Mouse (Mus musculus) T-helper 1 cell (primary cell): ENCODE data around the gene Pik3c2b.

ENCODE experiments used
- in situ Hi-C: fragments of 300-600 bp; cut with MboI, MseI; formaldehyde crosslinking; loops from one replicate; pipeline ENCODE4 v1.15.1; 2025; ENCODE audit warnings: high pct_unique_total_duplicates

Gene Pik3c2b

DNA sequence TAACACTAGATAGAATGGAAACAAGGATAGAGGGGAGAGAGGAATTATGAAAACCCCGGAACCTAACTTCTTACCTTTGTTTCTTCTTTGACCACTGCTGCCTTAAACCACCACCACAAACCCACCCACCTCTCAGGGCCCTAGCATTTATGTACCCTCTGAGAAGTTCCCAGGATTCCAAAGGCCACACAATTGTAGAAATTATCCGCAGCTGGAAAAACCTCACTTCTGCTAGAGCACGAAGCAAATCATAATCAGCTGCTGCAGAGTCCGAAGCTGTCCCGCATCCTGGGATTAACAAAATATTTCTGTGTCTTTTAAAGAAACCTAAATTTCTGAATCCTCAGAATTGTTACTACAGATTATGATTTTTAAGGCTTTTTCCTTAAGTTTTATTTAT lies 15.0 kb upstream of the Pik3c2b start, which contains the start of gene Mdm4:
TSS of gene Mdm4 (minus strand) at position 101 of the 400 bp plus-strand sequence.
- in situ Hi-C loops: loop anchor here (10.0 kb wide), 1 partner anchor 274 kb away; the partner anchor contains the start of gene Golt1a

DNA sequence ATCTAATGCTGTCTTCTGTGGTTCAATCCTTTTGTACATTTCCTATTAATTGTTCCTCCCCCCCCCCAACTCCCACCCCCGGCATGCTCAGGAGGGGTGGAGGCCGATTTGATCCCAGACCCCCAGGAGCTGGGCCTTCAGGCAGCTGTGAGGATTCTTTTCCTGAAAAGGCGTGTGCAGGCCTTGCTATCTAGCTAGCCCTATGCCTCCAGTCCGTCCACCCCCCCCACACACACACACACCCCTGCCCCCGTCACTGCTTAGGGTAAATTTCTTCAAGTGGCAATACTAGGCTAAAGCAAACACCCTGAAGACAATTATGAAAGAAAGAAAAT lies 12.5 kb upstream of the Pik3c2b start:
- in situ Hi-C loops: loop anchor here (10.0 kb wide), 1 partner anchor 272 kb away; the partner anchor contains the start of gene Golt1a

DNA sequence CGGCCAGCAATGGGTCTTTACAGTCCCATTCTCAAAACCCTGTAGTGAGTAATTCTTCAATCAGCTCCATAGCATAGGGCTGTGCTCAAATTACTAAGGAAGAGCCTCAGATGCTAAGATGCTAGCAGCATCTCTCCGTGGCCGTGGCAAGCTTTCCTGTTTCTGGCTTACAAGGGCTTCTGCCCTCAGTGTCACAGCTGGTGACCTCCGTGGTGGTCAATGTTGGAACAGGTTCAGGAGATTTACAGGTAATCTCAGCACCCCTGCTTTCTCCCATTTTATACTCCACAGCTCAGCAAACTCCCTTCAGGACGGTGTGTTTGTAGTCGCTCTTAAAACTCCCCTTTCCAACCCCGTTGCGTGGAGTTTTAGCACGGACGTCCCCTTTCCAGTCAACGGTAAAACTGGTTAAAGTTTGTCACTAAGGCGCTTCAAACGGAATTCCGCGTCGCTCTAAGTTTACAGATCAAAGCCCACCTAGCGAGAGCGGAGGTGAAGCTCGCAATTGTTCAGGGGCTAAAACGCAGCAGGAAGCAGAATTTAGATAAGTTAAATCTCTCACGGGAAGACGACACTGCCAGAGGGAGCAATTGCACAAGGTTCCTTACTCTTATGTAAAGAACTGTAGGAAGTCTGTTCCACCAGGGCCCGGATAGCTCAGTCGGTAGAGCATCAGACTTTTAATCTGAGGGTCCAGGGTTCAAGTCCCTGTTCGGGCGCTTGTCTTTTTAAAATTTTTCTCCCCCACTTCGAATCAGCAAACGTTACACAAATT lies 12.0 kb upstream of the Pik3c2b start:
- in situ Hi-C loops: loop anchor here (10.0 kb wide), 1 partner anchor 271 kb away; the partner anchor contains the start of gene Golt1a

DNA sequence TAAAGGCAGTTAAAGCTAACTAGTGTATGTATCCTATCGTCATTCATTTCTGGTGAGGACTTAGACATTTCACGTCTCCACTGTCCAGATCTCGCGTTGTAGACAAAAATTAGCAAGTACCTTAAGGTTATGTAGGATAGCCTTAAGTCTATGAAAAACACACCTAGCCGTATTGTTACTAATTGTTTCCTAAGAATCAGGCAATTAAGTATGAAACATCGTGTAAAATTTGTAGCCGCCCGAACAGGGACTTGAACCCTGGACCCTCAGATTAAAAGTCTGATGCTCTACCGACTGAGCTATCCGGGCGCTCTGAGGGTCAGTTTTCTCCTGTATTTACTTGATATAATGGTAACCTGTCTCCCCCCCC lies 11.4 kb upstream of the Pik3c2b start:
- in situ Hi-C loops: loop anchor here (10.0 kb wide), 1 partner anchor 271 kb away; the partner anchor contains the start of gene Golt1a

DNA sequence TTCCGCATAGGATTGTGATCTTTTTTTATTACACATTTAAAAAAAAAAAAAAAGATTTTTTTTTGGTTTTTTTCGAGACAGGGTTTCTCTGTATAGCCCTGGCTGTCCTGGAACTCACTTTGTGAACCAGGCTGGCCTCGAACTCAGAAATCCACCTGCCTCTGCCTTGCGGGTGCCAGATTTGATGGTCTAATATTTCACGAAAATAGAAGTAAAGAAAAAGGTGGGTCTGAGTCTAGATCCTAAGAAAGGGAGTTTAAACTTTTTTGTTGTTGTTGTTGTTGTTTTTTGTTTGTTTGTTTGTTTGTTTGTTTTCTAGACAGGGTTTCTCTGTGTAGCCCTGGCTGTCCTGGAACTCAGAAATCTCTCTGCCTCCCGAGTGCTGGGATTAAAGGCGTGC lies 10.8 kb upstream of the Pik3c2b start:
- in situ Hi-C loops: loop anchor here (5.0 to 10.0 kb wide), 2 partner anchors 98 to 270 kb away; partner anchors contain the start of genes Golt1a and Ppp1r15b

DNA sequence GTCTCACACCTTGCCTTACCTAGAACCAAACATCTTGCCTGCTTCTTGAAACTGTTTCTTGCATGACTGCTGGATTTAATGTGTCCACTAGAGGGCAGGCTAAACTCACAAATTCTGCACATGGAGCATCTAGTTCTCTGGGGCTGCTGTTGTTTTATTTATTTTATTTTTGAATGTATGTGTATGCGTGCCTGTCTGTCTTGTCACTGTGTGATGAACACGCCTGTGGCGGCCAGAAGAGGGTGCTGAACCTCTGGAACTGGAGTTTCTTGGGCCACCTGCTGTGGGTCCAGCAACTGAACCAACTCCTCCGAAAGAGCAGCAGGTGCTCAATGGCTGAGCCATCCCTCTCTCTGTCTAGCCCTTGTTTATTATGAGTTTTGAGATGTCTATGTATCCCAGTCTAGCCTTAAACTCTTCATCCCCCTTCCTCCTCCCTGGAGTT lies 5.9 kb upstream of the Pik3c2b start:
- in situ Hi-C loops: loop anchor here (5.0 to 10.0 kb wide), 2 partner anchors 93 to 265 kb away; partner anchors contain the start of genes Golt1a and Ppp1r15b

DNA sequence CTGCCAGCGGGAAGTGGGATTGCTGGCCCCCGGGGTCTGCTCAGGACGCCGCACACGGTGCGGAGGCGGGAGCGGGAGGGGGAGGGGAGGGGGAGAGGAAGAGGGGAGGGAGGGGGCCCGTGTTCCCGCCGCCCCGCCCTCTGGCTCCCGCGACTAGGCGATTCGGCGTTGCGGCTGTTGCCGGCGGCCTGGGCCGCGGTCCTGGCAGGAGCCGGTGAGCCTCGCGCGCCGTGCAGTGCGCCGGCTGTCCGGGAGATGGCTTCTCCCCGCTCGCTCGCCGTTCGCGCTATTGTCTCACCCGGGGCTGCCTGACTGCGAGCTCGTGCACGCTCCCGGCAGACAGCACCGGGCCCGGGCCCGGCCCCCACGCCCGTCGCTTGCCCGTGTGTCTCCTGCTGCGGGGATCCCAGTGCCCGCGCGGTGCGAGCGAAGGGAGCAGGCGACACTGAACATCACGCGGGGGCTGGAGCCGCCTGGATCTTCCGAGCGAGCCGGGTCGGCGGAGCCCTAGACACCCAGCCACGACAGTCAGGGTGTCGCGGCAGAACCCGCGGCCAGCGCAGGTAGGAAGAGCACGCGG lies 484 bp downstream of the Pik3c2b start:
- in situ Hi-C loops: loop anchor here (5.0 kb wide), 1 partner anchor 41 kb away; no protein-coding TSS in a partner anchor

DNA sequence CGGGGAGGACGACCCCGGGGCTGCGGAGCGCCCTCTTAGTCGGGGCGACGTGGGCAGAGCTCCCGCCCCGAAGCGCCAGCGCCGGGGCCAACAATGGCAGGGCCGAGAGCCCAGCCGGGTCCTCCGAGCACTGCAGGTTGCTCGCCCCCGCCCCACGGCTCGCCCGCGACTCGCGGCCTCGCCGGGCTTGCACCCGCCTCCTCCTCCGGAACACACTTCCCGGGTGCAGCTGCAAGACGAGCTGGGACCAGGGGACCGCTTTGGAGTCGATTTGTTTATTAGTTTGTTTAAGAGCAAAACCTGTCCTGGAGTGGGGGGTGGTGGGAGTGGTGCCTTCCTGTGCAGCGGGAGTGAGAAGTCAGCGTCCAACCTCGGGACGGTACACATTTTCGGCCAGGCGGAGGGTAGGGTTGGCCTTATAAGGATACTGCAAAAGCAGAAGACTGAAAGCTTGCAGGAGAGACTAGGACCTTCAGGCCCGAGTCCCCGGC lies 1.0 kb downstream of the Pik3c2b start:
- in situ Hi-C loops: loop anchor here (5.0 kb wide), 1 partner anchor 41 kb away; no protein-coding TSS in a partner anchor

DNA sequence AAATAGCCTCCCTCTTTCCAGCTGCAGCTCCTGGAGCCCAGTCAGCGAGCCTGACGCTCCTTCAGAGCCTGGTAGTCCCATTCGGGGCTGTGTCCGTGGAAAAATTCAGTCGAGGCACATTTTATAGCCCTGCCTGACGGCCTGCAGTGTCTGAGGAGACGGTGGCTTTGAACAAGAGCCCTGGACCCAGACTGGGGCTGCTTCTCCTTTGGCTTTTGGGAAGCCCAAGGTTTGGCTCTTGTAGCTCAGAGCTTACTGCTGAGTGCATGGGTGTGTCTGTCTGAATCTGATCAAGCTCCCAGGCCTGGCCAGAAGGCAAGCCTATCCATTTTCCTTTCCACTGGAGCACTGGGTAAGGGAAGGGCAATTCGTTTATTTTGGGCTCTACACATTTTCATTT lies 2.1 kb downstream of the Pik3c2b start:
- in situ Hi-C loops: loop anchor here (5.0 kb wide), 1 partner anchor 40 kb away; no protein-coding TSS in a partner anchor

DNA sequence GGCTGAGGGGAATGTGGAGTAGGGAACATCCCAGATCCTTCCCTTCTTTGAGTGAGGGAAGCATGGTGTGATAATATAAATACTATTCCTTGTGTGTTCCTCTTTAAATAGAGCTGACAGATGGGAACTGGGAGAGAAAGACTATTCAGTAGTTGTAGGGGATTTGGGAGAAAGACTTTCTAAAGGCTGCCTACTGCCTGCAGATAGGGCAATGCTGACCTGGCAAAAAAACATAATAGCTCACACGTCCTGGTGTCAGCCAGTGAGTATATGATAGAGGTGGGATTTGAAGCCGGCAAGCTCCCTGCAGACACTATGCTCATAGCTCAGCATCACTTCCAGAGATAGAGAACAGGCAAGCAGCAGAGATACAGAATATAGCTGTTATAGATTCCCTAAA lies 3.2 kb downstream of the Pik3c2b start:
- in situ Hi-C loops: loop anchor here (5.0 kb wide), 1 partner anchor 39 kb away; no protein-coding TSS in a partner anchor

DNA sequence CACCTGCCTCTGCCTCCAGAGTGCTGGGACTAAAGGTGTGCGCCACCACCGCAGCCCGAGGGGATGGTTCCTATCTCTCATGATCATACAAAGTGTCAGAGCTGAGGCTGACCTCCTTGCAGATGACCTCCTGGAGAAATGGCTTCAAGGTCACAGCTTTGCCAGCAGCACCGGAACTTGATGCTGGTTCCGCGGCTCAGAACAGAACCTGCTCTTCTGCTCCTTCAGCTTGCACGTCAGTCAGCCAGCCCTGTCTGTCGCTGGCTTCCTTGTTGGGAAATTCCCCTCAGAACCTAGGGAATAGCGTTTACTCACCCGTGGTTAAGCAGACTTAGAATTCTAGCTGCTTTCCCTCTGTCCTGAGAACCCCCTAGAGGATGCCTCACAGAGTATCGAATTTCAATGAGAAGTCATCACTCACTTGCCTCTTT lies 4.5 kb downstream of the Pik3c2b start:
- in situ Hi-C loops: no loop called here

DNA sequence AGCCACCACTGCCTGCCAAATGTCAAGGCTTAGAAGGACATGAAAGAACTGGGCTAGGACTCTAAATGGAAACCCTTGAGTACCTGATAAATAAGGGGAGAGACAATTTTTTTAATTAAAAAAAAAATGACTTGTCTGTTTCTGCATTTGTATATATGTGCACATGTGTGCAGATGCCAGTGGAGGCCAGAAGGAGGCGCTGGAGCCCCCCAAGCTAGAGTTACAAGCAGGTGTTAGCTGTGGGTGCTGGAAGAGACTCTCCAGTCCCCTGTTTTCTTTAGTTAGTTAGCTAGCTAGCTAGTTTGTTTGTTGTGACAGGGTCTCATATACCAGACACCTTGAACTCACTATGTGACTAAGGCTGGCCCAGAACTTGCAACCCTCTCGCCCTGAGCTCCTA lies 6.4 kb downstream of the Pik3c2b start:
- in situ Hi-C loops: no loop called here

DNA sequence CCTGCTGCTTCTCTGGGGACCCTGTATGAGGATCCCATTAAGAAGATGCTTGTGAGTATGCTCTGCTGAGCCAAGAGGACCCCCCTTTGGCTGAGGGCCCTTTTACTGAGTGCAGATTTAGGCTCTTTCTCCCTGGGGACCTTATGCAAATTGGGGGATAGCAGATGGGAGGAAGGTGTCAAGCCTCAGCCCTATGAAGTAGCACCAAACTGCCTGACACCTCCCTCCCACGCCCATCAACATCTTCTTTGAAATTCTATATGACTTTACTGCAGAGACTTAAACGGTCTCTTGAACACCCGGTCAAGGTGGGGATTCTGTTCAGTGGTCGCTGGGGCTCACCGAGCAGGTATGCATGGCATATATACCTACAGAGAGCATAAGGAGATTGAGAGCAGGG lies 7.6 kb downstream of the Pik3c2b start:
- in situ Hi-C loops: no loop called here

DNA sequence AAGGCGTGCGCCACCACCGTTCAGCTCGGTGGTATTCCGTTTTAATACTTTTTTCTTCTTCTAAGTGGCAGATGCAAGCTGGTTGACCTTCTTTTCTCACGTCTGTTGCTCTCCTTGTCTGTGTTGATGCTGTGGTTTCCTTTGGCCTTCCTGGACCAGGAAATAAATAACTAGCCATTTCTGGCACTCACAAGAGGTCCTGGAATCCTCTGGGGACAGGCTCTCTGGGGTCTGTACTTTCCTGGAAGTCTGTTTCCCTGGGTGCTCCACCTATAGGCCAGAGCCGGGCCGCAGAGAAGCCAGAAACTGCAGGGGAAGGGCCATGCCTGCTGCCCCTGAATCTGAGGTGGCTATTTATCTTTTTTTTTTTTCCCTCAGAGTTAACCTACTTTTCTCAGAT lies 8.9 kb downstream of the Pik3c2b start:
- in situ Hi-C loops: no loop called here

DNA sequence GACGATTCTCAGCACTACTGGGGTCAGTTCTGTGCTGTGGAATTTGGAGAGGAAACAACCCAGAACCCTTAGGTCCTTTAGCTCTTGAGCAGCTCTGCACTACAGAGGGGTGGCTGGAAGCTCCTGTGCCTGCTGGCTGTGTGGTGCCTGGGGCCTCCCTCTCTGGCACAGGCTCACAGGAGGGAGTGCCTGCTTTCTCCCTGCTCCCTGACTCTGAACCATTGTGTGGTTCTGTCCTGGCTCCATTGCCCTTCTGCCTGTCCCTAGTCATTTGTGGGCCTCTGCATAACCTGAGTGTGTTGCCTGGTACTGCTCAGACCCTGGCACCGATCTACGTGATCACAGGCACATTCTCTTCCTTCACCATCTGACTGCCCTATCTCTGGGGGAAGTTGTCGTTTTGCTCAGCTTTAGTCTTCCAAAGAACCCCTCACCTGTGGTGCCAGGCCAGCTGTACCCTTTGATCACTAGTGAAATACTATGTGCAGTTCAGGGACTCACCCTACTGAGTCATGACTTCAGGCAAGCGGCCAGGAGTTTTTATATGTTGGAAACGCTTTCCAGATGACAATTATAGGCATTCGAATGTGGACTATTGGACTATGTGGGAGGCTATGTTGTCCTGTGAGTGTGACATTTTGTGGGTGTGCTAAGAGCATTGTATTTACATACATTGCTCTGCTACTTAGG lies 12.0 kb downstream of the Pik3c2b start:
- in situ Hi-C loops: no loop called here

DNA sequence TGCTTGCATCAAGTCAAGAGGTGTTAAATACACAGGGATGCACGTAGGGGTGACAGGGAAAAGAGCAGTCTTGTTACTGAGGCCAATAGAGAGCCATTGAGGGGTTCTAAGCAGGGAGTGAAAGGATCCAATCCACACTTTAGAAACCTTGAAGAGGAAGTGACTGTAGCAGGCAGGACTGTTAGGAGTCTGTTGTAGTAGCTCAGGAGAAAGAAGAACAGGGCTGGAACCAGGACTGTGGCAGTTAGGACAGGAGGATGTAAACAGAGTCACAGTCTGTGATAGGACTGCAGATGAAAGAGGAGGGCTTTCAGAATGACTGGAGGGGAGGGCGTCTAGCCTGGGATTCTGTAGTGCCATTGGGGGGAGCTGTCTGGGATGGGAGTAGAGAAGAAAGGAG lies 14.1 kb downstream of the Pik3c2b start:
- in situ Hi-C loops: no loop called here

DNA sequence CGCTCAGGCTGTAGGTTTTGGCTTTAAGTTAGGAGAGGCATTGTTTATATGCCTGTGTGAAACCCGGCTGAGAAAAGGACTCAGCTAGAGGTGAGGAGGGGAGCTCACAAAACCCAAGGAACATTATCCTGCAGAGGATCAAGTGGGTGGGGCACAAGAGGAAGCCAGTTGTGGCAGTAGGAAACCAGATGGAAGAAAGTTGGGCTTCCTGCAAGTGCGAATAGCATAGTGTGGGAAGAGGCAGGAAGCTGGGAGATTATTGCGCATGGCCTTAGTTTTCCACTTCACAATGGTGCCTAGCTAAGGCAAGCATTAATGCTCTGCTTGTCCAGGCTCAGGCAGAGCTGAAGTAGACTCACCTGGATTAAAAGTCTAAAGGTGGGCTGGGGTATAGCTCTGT lies 15.2 kb downstream of the Pik3c2b start:
- in situ Hi-C loops: no loop called here

DNA sequence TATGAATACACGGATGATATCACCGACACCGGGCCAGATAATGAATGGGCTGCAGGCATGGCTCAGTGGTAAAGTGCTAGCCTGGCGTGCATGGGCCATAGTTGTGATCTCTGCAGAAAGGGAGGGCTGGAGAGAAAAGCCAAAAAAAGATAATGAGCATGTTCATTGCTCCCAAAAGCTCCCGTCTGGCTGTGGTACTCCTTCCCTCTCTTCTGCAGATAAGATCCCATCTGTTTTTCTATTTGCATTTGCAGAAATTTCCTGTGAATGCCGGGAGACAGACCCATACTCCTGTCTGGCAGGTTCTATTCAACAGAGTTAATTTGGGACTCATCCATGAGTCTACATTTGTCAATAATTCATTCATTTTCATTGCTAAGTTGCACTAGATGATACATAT lies 17.7 kb downstream of the Pik3c2b start:
- in situ Hi-C loops: no loop called here

DNA sequence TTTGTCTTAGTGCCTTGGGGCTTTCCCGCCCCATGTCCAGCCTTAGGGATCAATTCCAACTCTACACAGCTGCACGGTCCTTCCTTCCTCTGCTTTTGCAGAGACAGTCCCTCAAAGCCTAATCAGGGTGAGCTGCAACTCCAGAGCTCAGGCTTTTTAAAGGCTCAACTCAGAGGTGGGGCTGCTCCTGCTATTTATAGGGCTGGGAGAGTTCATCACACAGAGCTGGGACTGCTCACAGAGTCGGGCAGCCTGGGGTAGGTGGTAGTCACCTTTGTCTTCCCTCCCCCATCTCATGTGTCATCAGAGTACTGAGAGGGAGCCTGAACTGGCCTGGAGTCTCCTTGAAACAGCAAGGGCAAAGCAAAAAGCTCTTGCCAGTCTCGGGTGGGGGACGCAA lies 22.8 kb downstream of the Pik3c2b start:
- in situ Hi-C loops: no loop called here

DNA sequence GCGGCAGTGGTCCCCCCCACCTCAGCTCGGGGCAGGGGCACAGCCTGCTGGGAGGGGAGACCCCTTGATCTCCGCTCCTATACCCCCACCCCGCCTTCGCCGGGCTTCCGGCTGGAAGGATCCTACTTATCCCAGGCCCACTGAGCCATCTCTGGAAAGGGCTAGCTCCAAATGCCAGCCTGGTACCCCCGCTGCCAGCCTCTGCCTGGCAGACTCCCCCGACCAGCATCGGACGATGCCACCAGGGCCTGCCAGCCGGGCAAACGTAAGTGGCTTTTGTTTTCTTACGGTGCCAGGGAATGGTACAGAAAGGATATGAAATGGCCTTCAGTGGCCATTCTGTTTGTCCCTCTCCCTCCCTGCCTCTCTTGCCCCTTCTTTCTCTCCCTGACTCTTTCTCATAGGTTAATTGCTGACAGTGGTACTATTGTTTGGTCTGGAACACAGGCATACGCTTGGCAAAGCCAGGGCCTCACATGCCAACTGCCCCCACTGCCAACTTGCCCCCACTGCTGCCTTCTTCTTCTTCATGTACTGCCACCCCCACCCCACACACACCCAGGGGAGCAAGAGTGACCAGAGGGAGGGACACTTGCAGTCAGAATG lies 23.3 kb downstream of the Pik3c2b start:
- in situ Hi-C loops: no loop called here
